Mouse (Mus musculus) heart, postnatal 0 days (tissue): Measurements from ENCODE around the gene Gm10031.

ENCODE experiments used
- CTCF ChIP-seq: IDR thresholded peaks from 2 replicates; pipeline ENCODE4 v1.5.1; 2016; ENCODE audit warnings: antibody characterized with exemption, control low read depth, low read depth
- EP300 ChIP-seq: IDR thresholded peaks from 2 replicates; pipeline ENCODE4 v1.6.1; 2016; ENCODE audit warnings: antibody characterized with exemption, low read depth

DNA sequence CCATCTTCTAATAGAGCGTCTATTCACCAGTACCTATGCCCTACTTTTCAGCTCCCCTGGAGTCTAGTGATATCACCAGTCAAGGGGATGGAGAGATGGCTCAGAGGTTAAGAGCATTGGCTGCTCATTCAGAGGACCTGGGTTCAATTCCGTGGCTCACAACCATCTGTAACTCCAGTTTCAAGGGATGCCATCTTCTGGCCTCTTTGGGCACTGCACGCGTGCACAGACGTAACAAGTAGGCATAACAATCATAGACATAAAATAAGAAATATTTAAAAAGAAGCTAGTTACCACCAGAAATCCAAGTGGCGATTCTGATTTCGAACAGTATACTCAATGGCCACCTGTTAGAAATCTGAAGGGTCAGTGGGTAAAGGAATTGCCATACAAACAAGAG lies 36.3 kb upstream of the Gm10031 start:
- TF ChIP-seq EP300 = no peak
- no peak; the same call in 1 of the 2 replicates for TF ChIP-seq CTCF
